Mouse (Mus musculus): ENCODE data around the gene Magi2. TPM values are rescaled to one million over a fixed set of nuclear protein-coding genes. Genes with fewer than 3 reads are reported as not detected.

Gene Magi2
- polyA plus RNA-seq, 1 experiment from 2014 or later = 2.7 TPM

- H3K4me2 ChIP-seq = no peak overlapping the region
- no peak overlapping the region for H3K4me3 ChIP-seq
- H3K27ac ChIP-seq = no peak overlapping the region
- H3K36me3 ChIP-seq = no peaks in the 10 kb centered on the region
- no peak overlapping the region for H3K9ac ChIP-seq
- ATAC-seq (ENCODE audit: borderline replicate concordance, extremely low read depth, low FRiP score, low TSS enrichment) = no peak
- no peaks in the 10 kb centered on the region for H3K27me3 ChIP-seq
- WGBS = 49% methylated on average over 3 of the region's 3 CpGs
- H3K4me1 ChIP-seq = no peaks in the 10 kb centered on the region
- H3K9me3 ChIP-seq = no peaks in the 10 kb centered on the region
Measured at GRCm38 (mm10) chr5:19982031-19982430, 755.2 kb downstream of the Magi2 start.

GRCm38 (mm10) chr5:19999486-19999885 lies 772.6 kb downstream of the Magi2 start:
- Histone ChIP-seq H3K4me3 (no peak overlapping the region), H3K27me3 (no peaks in the 10 kb centered on the region), H3K4me1 (no peaks in the 10 kb centered on the region), H3K9ac (no peak overlapping the region), H3K4me2 (no peak overlapping the region), H3K9me3 (no peaks in the 10 kb centered on the region), H3K36me3 (no peaks in the 10 kb centered on the region), H3K27ac (no peak overlapping the region)
- 69% methylated on average over 6 of the region's 6 CpGs for WGBS
- ATAC-seq (ENCODE audit: borderline replicate concordance, extremely low read depth, low FRiP score, low TSS enrichment) = no peak

- Histone ChIP-seq H3K4me1 (no peaks in the 10 kb centered on the region), H3K27ac (no peak overlapping the region), H3K9ac (no peak overlapping the region), H3K4me3 (no peak overlapping the region), H3K36me3 (no peaks in the 10 kb centered on the region), H3K27me3 (no peaks in the 10 kb centered on the region), H3K9me3 (no peaks in the 10 kb centered on the region), H3K4me2 (no peak overlapping the region)
- WGBS = 76% methylated on average over 1 of the region's 1 CpGs
- ATAC-seq (ENCODE audit: borderline replicate concordance, extremely low read depth, low FRiP score, low TSS enrichment) = no peak
Measured at GRCm38 (mm10) chr5:19999912-20000311, 773.1 kb downstream of the Magi2 start.

- Histone ChIP-seq H3K4me3 (no peak overlapping the region), H3K27ac (no peak overlapping the region), H3K9me3 (no peaks in the 10 kb centered on the region), H3K36me3 (no peaks in the 10 kb centered on the region), H3K4me1 (no peaks in the 10 kb centered on the region), H3K9ac (no peak overlapping the region), H3K4me2 (no peak overlapping the region), H3K27me3 (no peaks in the 10 kb centered on the region)
- 72% methylated on average over 2 of the region's 2 CpGs for WGBS
- no peak for ATAC-seq (ENCODE audit: borderline replicate concordance, extremely low read depth, low FRiP score, low TSS enrichment)
Measured at GRCm38 (mm10) chr5:20006616-20007015, 779.8 kb downstream of the Magi2 start.

GRCm38 (mm10) chr5:20007246-20007645 lies 780.4 kb downstream of the Magi2 start:
- 74% methylated on average over 8 of the region's 8 CpGs for WGBS

GRCm38 (mm10) chr5:20010210-20010609 lies 783.4 kb downstream of the Magi2 start:
- Histone ChIP-seq H3K9ac (no peak overlapping the region), H3K27ac (no peak overlapping the region), H3K4me2 (no peak overlapping the region), H3K27me3 (no peaks in the 10 kb centered on the region), H3K36me3 (no peaks in the 10 kb centered on the region), H3K4me3 (no peak overlapping the region), H3K9me3 (no peaks in the 10 kb centered on the region), H3K4me1 (no peaks in the 10 kb centered on the region)
- 58% methylated on average over 7 of the region's 7 CpGs for WGBS
- no peak for ATAC-seq (ENCODE audit: borderline replicate concordance, extremely low read depth, low FRiP score, low TSS enrichment)

More at GRCm38 (mm10) chr5:20007246-20007645, 780.4 kb downstream of the Magi2 start:
- Histone ChIP-seq H3K4me2 (no peak overlapping the region), H3K9me3 (no peaks in the 10 kb centered on the region), H3K36me3 (no peaks in the 10 kb centered on the region), H3K4me1 (no peaks in the 10 kb centered on the region), H3K4me3 (no peak overlapping the region), H3K27ac (no peak overlapping the region), H3K27me3 (no peaks in the 10 kb centered on the region), H3K9ac (no peak overlapping the region)
- no peak for ATAC-seq (ENCODE audit: borderline replicate concordance, extremely low read depth, low FRiP score, low TSS enrichment)

GRCm38 (mm10) chr5:20018063-20018462 lies 791.2 kb downstream of the Magi2 start:
- Histone ChIP-seq H3K9ac (no peak overlapping the region), H3K27me3 (no peaks in the 10 kb centered on the region), H3K36me3 (no peaks in the 10 kb centered on the region), H3K27ac (no peak overlapping the region), H3K4me3 (no peak overlapping the region), H3K4me2 (no peak overlapping the region), H3K4me1 (no peaks in the 10 kb centered on the region), H3K9me3 (no peaks in the 10 kb centered on the region)
- 63% methylated on average over 3 of the region's 3 CpGs for WGBS
- no peak for ATAC-seq (ENCODE audit: borderline replicate concordance, extremely low read depth, low FRiP score, low TSS enrichment)

- no peak overlapping the region for H3K27ac ChIP-seq
- no peak overlapping the region for H3K9ac ChIP-seq
- no peaks in the 10 kb centered on the region for H3K36me3 ChIP-seq
- H3K4me1 ChIP-seq = 0 out of 2 replicates have a peak, but pooled peaks cover 3% of the 10 kb centered on the region
- no peak overlapping the region for H3K4me2 ChIP-seq
- H3K27me3 ChIP-seq = no peaks in the 10 kb centered on the region
- WGBS = 44% methylated on average over 3 of the region's 3 CpGs
- no peak for ATAC-seq (ENCODE audit: borderline replicate concordance, extremely low read depth, low FRiP score, low TSS enrichment)
- H3K9me3 ChIP-seq = no peaks in the 10 kb centered on the region
- no peak overlapping the region for H3K4me3 ChIP-seq
Measured at GRCm38 (mm10) chr5:20046649-20047048, 819.8 kb downstream of the Magi2 start.

- 91% methylated on average over 2 of the region's 2 CpGs for WGBS
- 0 out of 2 replicates have a peak, but pooled peaks cover 3% of the 10 kb centered on the region for H3K4me1 ChIP-seq
- no peaks in the 10 kb centered on the region for H3K9me3 ChIP-seq
- H3K36me3 ChIP-seq = no peaks in the 10 kb centered on the region
- no peak for ATAC-seq (ENCODE audit: borderline replicate concordance, extremely low read depth, low FRiP score, low TSS enrichment)
- no peak overlapping the region for H3K4me3 ChIP-seq
- no peak overlapping the region for H3K4me2 ChIP-seq
- no peak overlapping the region for H3K27ac ChIP-seq
- H3K27me3 ChIP-seq = no peaks in the 10 kb centered on the region
- no peak overlapping the region for H3K9ac ChIP-seq
Measured at GRCm38 (mm10) chr5:20048386-20048785, 821.5 kb downstream of the Magi2 start.

- no peak overlapping the region for H3K27ac ChIP-seq
- H3K4me3 ChIP-seq = no peak overlapping the region
- H3K9me3 ChIP-seq = no peaks in the 10 kb centered on the region
- H3K27me3 ChIP-seq = no peaks in the 10 kb centered on the region
- no peak for ATAC-seq (ENCODE audit: borderline replicate concordance, extremely low read depth, low FRiP score, low TSS enrichment)
- H3K36me3 ChIP-seq = no peaks in the 10 kb centered on the region
- H3K4me1 ChIP-seq = 0 out of 2 replicates have a peak, but pooled peaks cover 3% of the 10 kb centered on the region
- WGBS = 32% methylated on average over 1 of the region's 1 CpGs
- no peak overlapping the region for H3K9ac ChIP-seq
- H3K4me2 ChIP-seq = no peak overlapping the region
Measured at GRCm38 (mm10) chr5:20050284-20050683, 823.4 kb downstream of the Magi2 start.

- H3K27ac ChIP-seq = no peak overlapping the region
- no peak for ATAC-seq (ENCODE audit: borderline replicate concordance, extremely low read depth, low FRiP score, low TSS enrichment)
- H3K9me3 ChIP-seq = no peaks in the 10 kb centered on the region
- no peak overlapping the region for H3K4me3 ChIP-seq
- H3K4me1 ChIP-seq = 0 out of 2 replicates have a peak, but pooled peaks cover 3% of the 10 kb centered on the region
- 86% methylated on average over 1 of the region's 1 CpGs for WGBS
- no peak overlapping the region for H3K4me2 ChIP-seq
- no peaks in the 10 kb centered on the region for H3K36me3 ChIP-seq
- no peaks in the 10 kb centered on the region for H3K27me3 ChIP-seq
- H3K9ac ChIP-seq = no peak overlapping the region
Measured at GRCm38 (mm10) chr5:20055000-20055399, 828.2 kb downstream of the Magi2 start.

GRCm38 (mm10) chr5:20056074-20056842 lies 829.4 kb downstream of the Magi2 start:
- no peaks in the 10 kb centered on the region for H3K4me1 ChIP-seq
- H3K27ac ChIP-seq = no peak overlapping the region
- no peak overlapping the region for H3K4me3 ChIP-seq
- no peak overlapping the region for H3K9ac ChIP-seq
- H3K9me3 ChIP-seq = no peaks in the 10 kb centered on the region
- H3K36me3 ChIP-seq = no peaks in the 10 kb centered on the region
- H3K4me2 ChIP-seq = no peak overlapping the region
- H3K27me3 ChIP-seq = no peaks in the 10 kb centered on the region
- no peak for ATAC-seq (ENCODE audit: borderline replicate concordance, extremely low read depth, low FRiP score, low TSS enrichment)
- WGBS = 46% methylated on average over 5 of the region's 5 CpGs
